Mouse (Mus musculus) B cell, adult 67 days (primary cell): ENCODE data around the gene Ly6g. TPM values are rescaled to one million over a fixed set of nuclear protein-coding genes. Genes with fewer than 3 reads are reported as not detected.

Source experiments
- total RNA-seq, 2 experiments: library from RNA; stranded (reverse); gene quantifications; 4 replicates each; pipeline ENCODE4 v1.2.4; 2023

Gene Ly6g
- total RNA-seq, result not detected

DNA sequence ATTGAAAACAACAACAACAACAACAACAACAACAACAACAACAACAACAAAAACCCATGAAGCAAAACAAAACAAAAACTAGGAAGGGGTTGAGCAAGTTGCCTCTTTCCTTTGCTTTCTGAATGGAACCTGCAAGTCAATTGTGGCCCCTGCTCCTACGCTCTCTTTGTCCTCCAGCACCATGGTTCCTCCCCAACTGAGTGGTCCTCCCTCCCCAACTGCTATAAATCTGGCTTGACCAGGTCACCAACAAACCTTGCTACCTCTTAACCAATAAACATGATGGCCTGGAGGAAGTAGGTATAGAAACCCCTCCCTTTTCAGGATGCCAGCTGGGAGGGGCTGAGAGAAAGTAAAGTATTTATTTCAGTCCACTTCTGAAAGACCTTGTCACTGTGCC lies at the start of gene Ly6g:
Ly6g (plus strand) TSS at position 301 of the 400 bp plus-strand sequence.

DNA sequence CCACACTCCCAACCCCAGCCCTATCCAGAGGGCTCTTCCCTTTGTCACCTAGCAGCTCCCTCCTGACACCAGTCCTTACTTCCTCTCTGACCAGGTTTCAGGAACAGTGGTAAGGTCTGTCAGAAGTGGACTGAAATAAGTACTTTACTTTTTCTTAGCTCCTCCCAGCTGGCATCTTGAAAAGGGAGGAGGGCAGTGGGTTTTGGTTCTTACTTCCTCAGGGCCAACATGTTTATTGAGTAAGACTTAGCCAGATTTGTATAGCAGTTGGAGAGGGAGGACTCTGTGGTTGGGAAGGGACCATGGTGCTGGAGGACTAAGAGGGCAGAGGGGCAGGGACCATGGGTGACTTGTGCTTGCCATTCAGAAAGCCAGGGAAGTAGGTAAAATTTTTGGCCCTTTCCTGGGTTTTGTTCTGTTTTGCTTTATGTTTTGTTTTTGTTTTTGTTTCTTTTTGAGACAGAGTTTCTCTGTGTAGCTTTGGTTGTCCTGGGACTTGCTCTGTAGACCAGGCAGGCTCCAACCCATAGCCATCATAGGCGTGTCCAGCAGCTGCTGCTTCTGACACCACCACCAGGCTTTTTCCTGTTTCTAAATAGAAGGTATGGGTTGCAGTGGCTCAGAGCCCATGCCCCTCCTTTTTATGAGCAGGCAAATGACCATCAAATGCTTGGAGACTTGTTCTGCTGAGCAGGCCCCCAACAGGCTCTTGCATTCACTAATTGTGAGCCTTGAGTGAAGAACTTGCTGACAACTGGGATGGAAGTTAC lies 43.0 kb upstream of the Ly6g start, which contains the start of gene Ly6c2:
Ly6c2 (minus strand) TSS at position 110 of the 770 bp plus-strand sequence.

Other genes starting within 250 kb of the Ly6g start
- not detected for gene Ly6i, start 171.8 kb upstream of the Ly6g start, total RNA-seq
- 100 to 1,000 TPM; 107 to 166 TPM for gene Ly6a, start 157.2 kb upstream of the Ly6g start, total RNA-seq
- not detected for gene Ly6c1, start 106.4 kb upstream of the Ly6g start, total RNA-seq
- 1 to 10 TPM; 1.5 to 6.2 TPM for gene Ly6c2, start 43.3 kb upstream of the Ly6g start, total RNA-seq
- not detected for gene BC025446, start 61.1 kb downstream of the Ly6g start, total RNA-seq
- gene Ly6f, start 113.2 kb downstream of the Ly6g start, total RNA-seq, result not detected